Mouse (Mus musculus): ENCODE measurements around the gene Rnft2.

Rnft2 gene

GRCm38 (mm10) chr5:118172078-118172723, 72.7 kb downstream of the Rnft2 start:
- DNase-seq (ENCODE audit: low read depth), result no peak

GRCm38 (mm10) chr5:118171665-118172064, 73.3 kb downstream of the Rnft2 start:
- DNase-seq (ENCODE audit: low read depth), result no peak

- no peak for DNase-seq (ENCODE audit: low read depth)
These were observed 73.9 kb downstream of the Rnft2 start for GRCm38 (mm10) chr5:118170888-118171529.

GRCm38 (mm10) chr5:118169222-118170221, 75.4 kb downstream of the Rnft2 start:
- DNase-seq (ENCODE audit: low read depth), result no peak

- no peak for DNase-seq (ENCODE audit: low read depth)
These were observed 77.3 kb downstream of the Rnft2 start for GRCm38 (mm10) chr5:118167561-118167995.

- no peak for DNase-seq (ENCODE audit: low read depth)
These were observed 79.5 kb downstream of the Rnft2 start for GRCm38 (mm10) chr5:118165462-118165861.

- no peak for DNase-seq (ENCODE audit: low read depth)
These were observed 80.3 kb downstream of the Rnft2 start, which contains the start of gene Hrk for GRCm38 (mm10) chr5:118164581-118164980. Hrk (plus strand) TSS chr5:118164648.

- DNase-seq (ENCODE audit: low read depth), result peak; percentile 73
These were observed 84.2 kb downstream of the Rnft2 start for GRCm38 (mm10) chr5:118160691-118161090.

- DNase-seq (ENCODE audit: low read depth), result peak; percentile 93
These were observed 87.9 kb downstream of the Rnft2 start for GRCm38 (mm10) chr5:118156976-118157375.

GRCm38 (mm10) chr5:118155565-118155947, 89.4 kb downstream of the Rnft2 start:
- DNase-seq (ENCODE audit: low read depth), result no peak

GRCm38 (mm10) chr5:118154839-118155564, 89.9 kb downstream of the Rnft2 start, which contains the start of gene Fbxw8:
Fbxw8 (minus strand) TSS chr5:118155464.
- peak; percentile 90 for DNase-seq (ENCODE audit: low read depth)

GRCm38 (mm10) chr5:118149711-118150110, 95.2 kb downstream of the Rnft2 start:
- DNase-seq (ENCODE audit: low read depth), result no peak

- DNase-seq (ENCODE audit: low read depth), result no peak
These were observed 97.7 kb downstream of the Rnft2 start for GRCm38 (mm10) chr5:118147264-118147663.

- no peak for DNase-seq (ENCODE audit: low read depth)
These were observed 98.8 kb downstream of the Rnft2 start for GRCm38 (mm10) chr5:118145999-118146679.

GRCm38 (mm10) chr5:118145458-118145857, 99.5 kb downstream of the Rnft2 start:
- DNase-seq (ENCODE audit: low read depth), result no peak

- DNase-seq (ENCODE audit: low read depth), result no peak
These were observed 100.1 kb downstream of the Rnft2 start for GRCm38 (mm10) chr5:118144770-118145169.

GRCm38 (mm10) chr5:118144327-118144726, 100.6 kb downstream of the Rnft2 start:
- DNase-seq (ENCODE audit: low read depth), result peak; percentile 11

- DNase-seq (ENCODE audit: low read depth), result no peak
These were observed 101.5 kb downstream of the Rnft2 start for GRCm38 (mm10) chr5:118143211-118144026.

- DNase-seq (ENCODE audit: low read depth), result no peak
These were observed 102.4 kb downstream of the Rnft2 start for GRCm38 (mm10) chr5:118142471-118142870.
